Mouse (Mus musculus) skeletal muscle tissue, adult 2 months (tissue): ENCODE measurements around the gene Cars.

Source experiments
- DNase-seq: peaks from one replicate; pipeline ENCODE4 v3.0.0-alpha.2; 2012; ENCODE audit warnings: low read depth, low spot score

Cars gene

DNA sequence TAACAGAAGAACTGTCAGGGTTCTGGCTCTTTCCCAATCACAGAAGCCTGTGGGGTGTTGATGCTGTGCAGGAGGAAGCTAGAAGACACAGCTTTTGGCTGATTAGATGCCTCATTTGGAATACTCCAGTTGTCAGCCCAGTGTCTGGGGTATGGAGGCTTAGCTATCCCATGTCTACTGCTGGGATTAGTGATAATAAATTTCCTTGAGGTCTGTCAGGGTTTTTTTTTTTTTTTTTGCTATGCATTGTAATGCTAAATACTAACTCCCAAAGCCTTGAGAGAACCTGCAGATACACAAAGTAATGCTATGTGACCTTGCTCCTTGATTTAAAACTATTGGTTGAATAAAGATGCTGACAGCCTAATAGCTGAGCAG lies 88.6 kb downstream of the Cars start:
- no peak for DNase-seq

DNA sequence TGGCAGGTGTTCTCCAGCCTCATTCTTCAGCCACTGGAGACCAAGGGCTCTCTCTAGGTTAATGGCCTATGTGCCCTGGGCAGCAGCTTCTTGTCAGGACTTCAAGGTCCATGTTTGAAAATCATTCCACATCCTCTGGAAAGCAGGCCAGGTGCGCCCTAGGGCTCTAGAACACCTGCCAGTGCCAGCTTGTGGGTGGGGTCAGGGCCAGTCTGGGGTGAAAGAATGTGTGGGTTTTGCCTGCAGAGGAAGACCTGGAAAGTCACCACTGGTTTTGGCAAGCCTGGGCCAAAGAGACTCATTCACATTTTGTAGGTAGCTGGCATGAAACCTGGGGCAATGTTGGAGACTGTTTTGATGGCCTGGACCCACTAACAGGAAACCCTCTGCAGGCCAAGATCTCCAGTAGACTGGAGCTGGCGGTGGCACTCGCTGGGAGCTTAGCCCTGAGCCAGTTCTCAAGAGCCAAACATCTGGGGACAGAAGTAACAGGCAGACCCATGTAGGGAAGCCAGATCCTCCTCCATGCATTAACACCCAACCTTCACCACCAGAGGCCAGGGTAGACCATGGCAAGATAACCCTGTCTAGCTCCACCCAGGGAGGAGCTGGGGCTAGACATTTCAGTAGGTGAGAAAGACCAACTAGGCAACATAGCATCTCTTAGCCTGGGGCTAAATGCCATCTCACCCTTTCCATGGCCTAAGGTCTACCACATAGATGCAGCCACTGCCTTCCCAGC lies 89.1 kb downstream of the Cars start:
- DNase-seq: no peak

DNA sequence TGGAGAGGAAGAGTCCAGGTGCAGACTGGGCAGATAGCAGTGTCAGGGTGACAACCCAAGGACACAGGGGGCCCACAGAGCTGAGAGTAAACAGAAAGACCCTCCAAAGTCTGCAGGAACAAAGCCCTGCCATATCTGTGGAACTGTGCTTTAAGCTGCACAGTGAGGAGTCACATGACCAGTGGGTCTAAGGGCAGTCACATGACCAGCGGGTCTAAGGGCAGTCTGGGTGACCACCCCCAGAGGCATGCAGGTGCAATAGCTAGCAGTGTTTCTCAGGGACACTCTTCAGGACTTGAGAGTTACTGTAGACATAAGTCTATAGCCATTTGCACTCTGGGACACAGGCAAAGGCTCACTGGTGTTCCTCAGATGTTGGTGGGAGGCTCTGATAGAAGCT lies 90.3 kb downstream of the Cars start:
- DNase-seq: no peak
